Mouse (Mus musculus) C2C12 (cell line): ENCODE measurements around the gene Plekhg1. TPM values are rescaled to one million over a fixed set of nuclear protein-coding genes. Genes with fewer than 3 reads are reported as not detected.

Source experiments
- H3K27me3 ChIP-seq: one replicate; pipeline ENCODE4 v1.6.1; 2011; ENCODE audit not compliant: control insufficient read depth, insufficient read depth, insufficient read length
- H3K36me3 ChIP-seq: one replicate; pipeline ENCODE4 v1.6.1; 2011; ENCODE audit not compliant: control insufficient read depth, insufficient read depth
- H3K4me3 ChIP-seq: one replicate; pipeline ENCODE4 v1.5.1; 2011; ENCODE audit warnings: mild to moderate bottlenecking, control low read depth; ENCODE audit not compliant: poor library complexity, insufficient read depth, severe bottlenecking
- H3K79me2 ChIP-seq: one replicate; pipeline ENCODE4 v1.6.1; 2011; ENCODE audit not compliant: control insufficient read depth, insufficient read depth
- H3K79me3 ChIP-seq: one replicate; pipeline ENCODE4 v1.6.1; 2011; ENCODE audit warnings: low read depth, control low read depth
- H3ac ChIP-seq: one replicate; pipeline ENCODE3; 2011; ENCODE audit warnings: low read depth; ENCODE audit not compliant: control insufficient read depth, insufficient read length
- CEBPB ChIP-seq: IDR thresholded peaks from one replicate; pipeline ENCODE4 v1.6.1; 2011; ENCODE audit warnings: low read depth, mild to moderate bottlenecking, control low read depth, moderate library complexity
- CTCF ChIP-seq: IDR thresholded peaks from one replicate; pipeline ENCODE4 v1.5.1; 2011; ENCODE audit not compliant: control insufficient read depth, insufficient read depth, insufficient read length
- FOSL1 ChIP-seq: IDR thresholded peaks from one replicate; pipeline ENCODE4 v1.8.0; 2011; ENCODE audit warnings: mild to moderate bottlenecking, low read length; ENCODE audit not compliant: poor library complexity, insufficient read depth, severe bottlenecking
- MAX ChIP-seq: IDR thresholded peaks from one replicate; pipeline ENCODE4 v1.6.1; 2011; ENCODE audit warnings: mild to moderate bottlenecking, control low read depth
- MYOD1 ChIP-seq: IDR thresholded peaks from one replicate; pipeline ENCODE4 v1.6.1; 2011; ENCODE audit warnings: low read depth; ENCODE audit not compliant: control insufficient read depth, insufficient read length
- MYOG ChIP-seq: IDR thresholded peaks from one replicate; pipeline ENCODE4 v1.6.1; 2011; ENCODE audit not compliant: control insufficient read depth, insufficient read length; ENCODE audit errors: extremely low read depth
- USF1 ChIP-seq: IDR thresholded peaks from one replicate; pipeline ENCODE4 v1.6.1; 2011; ENCODE audit warnings: low read depth, mild to moderate bottlenecking, control low read depth, moderate library complexity
- polyA plus RNA-seq: library from polyadenylated mRNA; unstranded; fragments of >200 nt; fragmentation: generic; extraction: Trizol; gene quantifications from one replicate; pipeline ENCODE4 v1.2.1, GENCODE M21; 2012; ENCODE audit warnings: missing spikeins

The Plekhg1 gene
- polyA plus RNA-seq, 1 experiment, result under 0.01 TPM

- Histone ChIP-seq H3ac (no peak overlapping the region), H3K79me2 (no peaks in the 10 kb centered on the region), H3K79me3 (no peaks in the 10 kb centered on the region), H3K27me3 (no peaks in the 10 kb centered on the region), H3K4me3 (no peak overlapping the region), H3K36me3 (no peaks in the 10 kb centered on the region)
- TF ChIP-seq FOSL1, result no peak
- TF ChIP-seq MYOG, result no peak
- no peak for TF ChIP-seq MAX
- TF ChIP-seq USF1, result no peak
- no peak for TF ChIP-seq MYOD1
These were observed 9.4 kb downstream of the Plekhg1 start for GRCm38 (mm10) chr10:3749580-3749979.

DNA sequence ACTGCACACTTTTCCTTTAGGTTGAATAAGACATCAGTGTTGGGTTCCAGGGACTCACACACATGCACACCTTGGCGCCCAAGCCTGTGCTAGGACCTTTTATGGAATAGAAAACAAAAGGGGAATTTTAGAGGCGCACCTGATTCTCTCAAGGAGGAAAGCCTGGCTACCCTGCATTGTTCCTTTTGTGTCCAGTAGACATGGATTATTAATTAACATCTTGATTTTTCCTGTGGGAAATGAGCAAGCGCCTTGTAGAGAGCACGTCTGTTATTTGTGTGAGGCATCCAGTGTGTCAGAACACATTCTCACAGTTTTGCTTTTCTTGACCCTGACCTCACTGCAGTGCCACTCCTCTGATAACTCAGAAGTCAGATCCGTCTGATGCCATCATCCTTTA, 21.8 kb downstream of the Plekhg1 start:
- TF ChIP-seq MYOD1, result no peak
- no peak for TF ChIP-seq USF1
- TF ChIP-seq MAX, result no peak
- TF ChIP-seq FOSL1, result no peak
- no peak for TF ChIP-seq MYOG
- TF ChIP-seq CTCF, result no peak
- TF ChIP-seq CEBPB, result no peak
- H3K4me3 ChIP-seq, result no peak overlapping the region
- no peaks in the 10 kb centered on the region for H3K27me3 ChIP-seq

DNA sequence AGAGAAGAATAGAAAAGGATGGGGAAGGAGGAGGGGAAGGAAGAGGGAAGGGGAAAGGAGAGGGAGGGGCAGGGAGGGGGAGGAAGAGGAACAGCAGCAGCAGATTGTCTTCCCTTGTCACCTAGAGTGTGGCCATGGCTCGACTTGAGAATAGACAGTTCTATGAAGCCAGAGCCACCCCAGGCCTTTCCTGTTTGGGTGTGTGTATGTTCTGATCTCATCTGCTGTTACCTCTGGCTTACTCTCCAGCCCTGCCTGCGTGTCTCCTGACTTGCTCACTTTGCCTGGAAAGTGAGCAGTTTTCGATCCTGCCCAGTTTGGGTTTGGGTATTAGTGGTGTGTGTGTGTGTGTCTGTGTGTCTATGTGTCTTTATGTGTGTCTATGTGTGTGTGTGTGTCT, 23.0 kb downstream of the Plekhg1 start:
- H3K27me3 ChIP-seq, result no peaks in the 10 kb centered on the region
- H3ac ChIP-seq, result no peak overlapping the region
- H3K79me3 ChIP-seq, result no peaks in the 10 kb centered on the region
- no peak for TF ChIP-seq FOSL1
- TF ChIP-seq MYOG, result no peak
- TF ChIP-seq MYOD1, result no peak
- no peak for TF ChIP-seq USF1
- TF ChIP-seq CTCF, result no peak
- no peak for TF ChIP-seq CEBPB
- TF ChIP-seq MAX, result no peak
- H3K4me3 ChIP-seq, result no peak overlapping the region
- H3K36me3 ChIP-seq, result no peaks in the 10 kb centered on the region
- no peaks in the 10 kb centered on the region for H3K79me2 ChIP-seq

More for the DNA sequence above, 21.8 kb downstream of the Plekhg1 start:
- H3K79me3 ChIP-seq, result no peaks in the 10 kb centered on the region
- H3K79me2 ChIP-seq, result no peaks in the 10 kb centered on the region
- no peaks in the 10 kb centered on the region for H3K36me3 ChIP-seq
- no peak overlapping the region for H3ac ChIP-seq

GRCm38 (mm10) chr10:3769131-3769530, 29.0 kb downstream of the Plekhg1 start:
- no peaks in the 10 kb centered on the region for H3K27me3 ChIP-seq
- no peaks in the 10 kb centered on the region for H3K79me3 ChIP-seq
- no peak overlapping the region for H3ac ChIP-seq
- no peaks in the 10 kb centered on the region for H3K36me3 ChIP-seq
- H3K4me3 ChIP-seq, result no peak overlapping the region
- no peaks in the 10 kb centered on the region for H3K79me2 ChIP-seq
- no peak for TF ChIP-seq MAX
- TF ChIP-seq CEBPB, result no peak
- TF ChIP-seq MYOD1, result no peak
- TF ChIP-seq CTCF, result no peak
- TF ChIP-seq USF1, result no peak
- TF ChIP-seq FOSL1, result no peak
- no peak for TF ChIP-seq MYOG

GRCm38 (mm10) chr10:3774330-3774729, 34.2 kb downstream of the Plekhg1 start:
- no peak for TF ChIP-seq MYOG
- no peak for TF ChIP-seq USF1
- no peak for TF ChIP-seq MAX
- TF ChIP-seq FOSL1, result no peak
- TF ChIP-seq CEBPB, result no peak
- no peak for TF ChIP-seq CTCF
- TF ChIP-seq MYOD1, result no peak
- Histone ChIP-seq H3K36me3 (no peaks in the 10 kb centered on the region), H3K27me3 (no peaks in the 10 kb centered on the region)

DNA sequence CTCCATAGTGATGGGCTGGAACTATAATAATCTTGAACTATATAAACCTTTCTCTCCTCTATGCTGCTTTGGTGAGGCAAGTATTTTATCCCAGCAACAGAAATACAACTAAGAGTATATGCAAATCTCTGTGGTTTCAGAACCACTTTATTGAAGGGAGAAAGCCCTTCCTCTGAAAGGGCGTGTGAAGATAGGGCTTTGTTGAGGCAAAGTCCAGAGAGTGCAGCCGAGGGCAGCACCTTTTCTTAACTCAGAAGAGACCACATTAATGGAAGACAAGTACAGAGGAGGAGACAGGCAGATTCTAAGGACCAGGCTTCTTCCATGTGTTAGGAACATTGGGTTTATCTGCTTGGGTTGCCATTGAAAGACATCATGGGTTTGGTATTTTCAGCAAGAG, 36.6 kb downstream of the Plekhg1 start:
- no peak overlapping the region for H3ac ChIP-seq
- H3K27me3 ChIP-seq, result no peaks in the 10 kb centered on the region
- no peak for TF ChIP-seq USF1
- no peak for TF ChIP-seq FOSL1
- TF ChIP-seq CEBPB, result no peak
- TF ChIP-seq CTCF, result no peak
- no peak for TF ChIP-seq MYOG
- TF ChIP-seq MAX, result no peak
- no peak for TF ChIP-seq MYOD1
- H3K36me3 ChIP-seq, result no peaks in the 10 kb centered on the region
- no peak overlapping the region for H3K4me3 ChIP-seq
- H3K79me2 ChIP-seq, result no peaks in the 10 kb centered on the region
- H3K79me3 ChIP-seq, result no peaks in the 10 kb centered on the region

More at GRCm38 (mm10) chr10:3774330-3774729, 34.2 kb downstream of the Plekhg1 start:
- Histone ChIP-seq H3K4me3 (no peak overlapping the region), H3ac (no peak overlapping the region), H3K79me3 (no peaks in the 10 kb centered on the region), H3K79me2 (no peaks in the 10 kb centered on the region)
